ENCODE assay signal across 8 mouse cellular contexts in the genomic region with DNA sequence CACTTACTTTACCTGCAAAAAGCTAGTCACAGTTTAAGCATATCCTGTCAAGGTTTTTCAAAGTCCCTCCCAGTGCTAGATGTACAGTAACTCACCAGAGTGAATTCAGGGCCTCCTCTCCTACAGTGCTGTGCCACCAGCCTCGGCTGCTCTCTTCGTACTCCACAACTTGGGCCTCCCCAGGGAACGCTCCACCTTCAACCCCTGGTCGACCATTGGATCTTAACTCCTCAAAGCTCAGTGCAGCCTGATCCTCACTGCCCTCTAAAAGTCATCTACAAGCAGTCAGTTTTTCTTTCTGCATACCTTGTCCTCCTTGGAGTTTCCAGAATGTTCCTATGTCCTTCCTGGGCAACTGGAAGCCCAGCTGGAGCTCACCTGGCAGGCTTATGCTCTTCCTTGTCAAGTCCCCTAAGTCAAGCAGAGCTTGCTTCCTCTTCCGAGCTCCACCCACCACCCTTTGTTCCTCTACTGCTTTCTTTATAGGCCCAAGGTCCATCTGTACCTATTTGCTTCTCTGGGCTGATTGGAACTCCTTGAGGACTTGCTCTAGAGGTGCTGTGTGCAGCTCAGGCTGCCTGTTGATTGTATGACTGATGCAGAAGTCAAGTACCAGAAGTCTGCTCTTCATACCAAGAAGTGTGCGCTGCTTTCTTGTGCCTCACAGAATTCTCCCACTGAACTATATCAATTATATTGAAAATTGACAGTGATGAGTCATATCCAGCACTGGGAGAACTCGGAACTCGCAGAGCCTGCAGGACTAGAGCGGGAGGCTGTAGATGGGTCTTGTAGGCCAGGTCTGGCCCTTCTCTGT.
DNase-seq lines count a peak whose midpoint lies in the region; ATAC-seq and TF ChIP-seq lines count a peak whose summit lies in the region.

No protein-coding gene starts in this region.

- no peaks in the 10 kb centered on the region for H3K27me3 ChIP-seq in heart, adult 2 months (ENCODE audit: control insufficient read depth, insufficient read depth, low read length)
- H3K27me3 ChIP-seq in embryonic facial prominence, embryonic 14.5 days (replicated peaks; ENCODE audit: control insufficient read depth, insufficient read depth, low read length): no peaks in the 10 kb centered on the region
- H3K27me3 ChIP-seq in intestine, embryonic 15.5 days (replicated peaks): no peaks in the 10 kb centered on the region

- H3K4me3 ChIP-seq in heart, adult 2 months: peak overlapping the region; percentile 75
- H3K4me3 ChIP-seq in embryonic facial prominence, embryonic 14.5 days (ENCODE audit: low read depth, low read length): peak overlapping the region; percentile 90
- peak overlapping the region; percentile 79 for H3K4me3 ChIP-seq in intestine, embryonic 15.5 days (replicated peaks)
- H3K4me3 ChIP-seq in lung, adult 2 months (replicated peaks; ENCODE audit: extremely low read depth, low read depth, low read length): peak overlapping the region; percentile 88

- TF ChIP-seq POLR2A in heart, adult 2 months (IDR thresholded peaks at IDR 0.05; ENCODE audit: insufficient read depth, low read depth, low read length): peak; percentile 48
- TF ChIP-seq POLR2A in lung, adult 2 months (IDR thresholded peaks at IDR 0.05; ENCODE audit: borderline replicate concordance, extremely low read depth, low read depth, low read length): no peak

- TF ChIP-seq CTCF in heart, adult 2 months (IDR thresholded peaks at IDR 0.05): no peak
- TF ChIP-seq CTCF in lung, adult 2 months (IDR thresholded peaks at IDR 0.05; ENCODE audit: insufficient read depth, low read length): no peak

- peak overlapping the region; percentile 98 for H3K27ac ChIP-seq in heart, adult 2 months
- H3K27ac ChIP-seq in embryonic facial prominence, embryonic 14.5 days (replicated peaks; ENCODE audit: low read depth, low read length): peak overlapping the region; percentile 92; the same call in 1 of the 2 replicates
- peak overlapping the region; percentile 98 for H3K27ac ChIP-seq in intestine, embryonic 15.5 days

- no peak for TF ChIP-seq EP300 in heart, adult 2 months (IDR thresholded peaks at IDR 0.05; ENCODE audit: insufficient read depth, low read depth, low read length)

- peaks cover 11% of the 10 kb centered on the region for H3K36me3 ChIP-seq in heart, adult 2 months (ENCODE audit: control insufficient read depth, insufficient read depth, low read length)
- H3K36me3 ChIP-seq in embryonic facial prominence, embryonic 14.5 days (ENCODE audit: control insufficient read depth, insufficient read depth, low read length): no peaks in the 10 kb centered on the region
- H3K36me3 ChIP-seq in intestine, embryonic 15.5 days: no peaks in the 10 kb centered on the region

- intact Hi-C loops in heart, adult 2 months (cut with DNase I): loop anchor here (2.0 to 10.0 kb wide), 4 partner anchors 24 to 194 kb away; no protein-coding TSS in a partner anchor

- H3K4me1 ChIP-seq in heart, adult 2 months (ENCODE audit: control insufficient read depth, insufficient read depth, low read length): peaks cover 15% of the 10 kb centered on the region
- peaks cover 30% of the 10 kb centered on the region for H3K4me1 ChIP-seq in embryonic facial prominence, embryonic 14.5 days (ENCODE audit: control insufficient read depth, insufficient read depth, low read length)
- H3K4me1 ChIP-seq in intestine, embryonic 15.5 days (replicated peaks): peaks cover 31% of the 10 kb centered on the region
- H3K4me1 ChIP-seq in lung, adult 2 months (ENCODE audit: control insufficient read depth, insufficient read depth, low read length): peaks cover 18% of the 10 kb centered on the region

- no peak for ATAC-seq in embryonic facial prominence, embryonic 14.5 days (ENCODE audit: low read depth)
- peak; percentile 84 for ATAC-seq in intestine, embryonic 15.5 days

- H3K79me2 ChIP-seq in heart, adult 2 months (replicated peaks; ENCODE audit: control insufficient read depth, insufficient read depth, low read length): peaks cover 7% of the 10 kb centered on the region; the same call in 1 of the 2 replicates

- peak overlapping the region; percentile 100 for H3K9ac ChIP-seq in heart, adult 2 months (ENCODE audit: low read depth, low read length)
- H3K9ac ChIP-seq in embryonic facial prominence, embryonic 14.5 days (ENCODE audit: low read depth, low read length): peak overlapping the region; percentile 94
- H3K9ac ChIP-seq in intestine, embryonic 15.5 days: peak overlapping the region; percentile 80

- H3K4me2 ChIP-seq in embryonic facial prominence, embryonic 14.5 days (ENCODE audit: low read depth, low read length): peak overlapping the region; percentile 85
- peak overlapping the region; percentile 79 for H3K4me2 ChIP-seq in intestine, embryonic 15.5 days (replicated peaks)

- DNase-seq in heart, adult 2 months: peak; percentile 42 to 53
- no peak for DNase-seq in heart, adult 8-10 months (ENCODE audit: low spot score)
- no peak for DNase-seq in embryonic facial prominence, embryonic 14.5 days (ENCODE audit: low spot score)
- DNase-seq in lung, adult 2 months: no peak
- DNase-seq in spleen, adult 12 weeks (ENCODE audit: low spot score): peak; percentile 27
- DNase-seq in cerebellum, adult 11-12 months: no peak
- no peak for DNase-seq in urinary bladder, adult 2 months (ENCODE audit: low spot score)

- no peaks in the 10 kb centered on the region for H3K9me3 ChIP-seq in embryonic facial prominence, embryonic 14.5 days (ENCODE audit: control insufficient read depth, low read length)
- no peaks in the 10 kb centered on the region for H3K9me3 ChIP-seq in intestine, embryonic 15.5 days

- 29% methylated on average over 9 of the region's 9 CpGs for WGBS in heart, adult 2 months
- WGBS in embryonic facial prominence, embryonic 14.5 days: 34% methylated on average over 9 of the region's 9 CpGs
- 28% methylated on average over 9 of the region's 9 CpGs for WGBS in intestine, embryonic 15.5 days
- 23% methylated on average over 9 of the region's 9 CpGs for WGBS in lung, adult 2 months

Comparison
In these comparisons a context has a peak if more than half of its experiments do, and no peak if none do; other contexts are left out.
1. DNase-seq: peak in heart, adult 2 months (2 of 2) and spleen, adult 12 weeks (single experiment); none in heart, adult 8-10 months (single experiment), embryonic facial prominence, embryonic 14.5 days (single experiment), lung, adult 2 months (single experiment), cerebellum, adult 11-12 months (single experiment) and urinary bladder, adult 2 months (single experiment).
2. Peak in every context shown above with its lines, with median percentiles within 50 percentile points of each other: H3K27ac ChIP-seq, H3K4me3 ChIP-seq and H3K9ac ChIP-seq.